Mouse (Mus musculus): ENCODE measurements around the gene Muc3.
"Not testable (repeated sequence)": the region's sequence is repeated elsewhere in the genome, so short reads cannot be mapped to it uniquely, and the experiment has no call there.

Gene Muc3

GRCm38 (mm10) chr5:137121280-137121679 is 27.8 kb downstream of the Muc3 start:
- no peak for DNase-seq

- no peak for DNase-seq
Measured at GRCm38 (mm10) chr5:137118878-137119277, 30.2 kb downstream of the Muc3 start.

- DNase-seq: not testable (repeated sequence)
Measured at GRCm38 (mm10) chr5:137117994-137118393, 31.1 kb downstream of the Muc3 start.

GRCm38 (mm10) chr5:137116987-137117386 is 32.1 kb downstream of the Muc3 start:
- no peak for DNase-seq

- DNase-seq: peak; percentile 88
Measured at GRCm38 (mm10) chr5:137115866-137116847, 33.0 kb downstream of the Muc3 start, which contains the start of gene Trim56. Gene Trim56 (minus strand): TSS chr5:137116209.

GRCm38 (mm10) chr5:137114891-137115561 is 34.1 kb downstream of the Muc3 start:
- no peak for DNase-seq

GRCm38 (mm10) chr5:137111542-137112408 is 37.3 kb downstream of the Muc3 start:
- no peak for DNase-seq

GRCm38 (mm10) chr5:137110863-137111262 is 38.3 kb downstream of the Muc3 start:
- no peak for DNase-seq

GRCm38 (mm10) chr5:137109941-137110593 is 39.1 kb downstream of the Muc3 start:
- DNase-seq: no peak

GRCm38 (mm10) chr5:137108111-137108510 is 41.0 kb downstream of the Muc3 start:
- DNase-seq: no peak

GRCm38 (mm10) chr5:137107670-137108069 is 41.5 kb downstream of the Muc3 start:
- DNase-seq: no peak

- DNase-seq: peak; percentile 88
Measured at GRCm38 (mm10) chr5:137107024-137107423, 42.1 kb downstream of the Muc3 start.

- DNase-seq: no peak
Measured at GRCm38 (mm10) chr5:137106434-137106833, 42.7 kb downstream of the Muc3 start.

- DNase-seq: peak; percentile 71
Measured at GRCm38 (mm10) chr5:137103969-137104368, 45.2 kb downstream of the Muc3 start.

- peak; percentile 94 for DNase-seq
Measured at GRCm38 (mm10) chr5:137102575-137103522, 46.3 kb downstream of the Muc3 start.

- DNase-seq: no peak
Measured at GRCm38 (mm10) chr5:137102078-137102477, 47.0 kb downstream of the Muc3 start.

GRCm38 (mm10) chr5:137100660-137101059 is 48.5 kb downstream of the Muc3 start:
- DNase-seq: no peak

- DNase-seq: peak; percentile 59
Measured at GRCm38 (mm10) chr5:137098418-137098817, 50.7 kb downstream of the Muc3 start.

GRCm38 (mm10) chr5:137096037-137096436 is 53.1 kb downstream of the Muc3 start:
- no peak for DNase-seq

- DNase-seq: no peak
Measured at GRCm38 (mm10) chr5:137095135-137095534, 54.0 kb downstream of the Muc3 start.

GRCm38 (mm10) chr5:137093720-137094119 is 55.4 kb downstream of the Muc3 start:
- DNase-seq: no peak

Data from liver (tissue).